Mouse (Mus musculus): ENCODE results near the gene Cops6. TPM values are rescaled to one million over a fixed set of nuclear protein-coding genes. Genes with fewer than 3 reads are reported as not detected.

The Cops6 gene
- 281 and 289 TPM in 2 replicates for polyA plus RNA-seq (2015; fragmentation: Nextera tagmentation; extraction: Ambion mirVana)

- ATAC-seq (ENCODE audit: insufficient read depth, low FRiP score), result peak; percentile 96
- peak within 1 kb of the TSS; percentile 74 for H3K4me3 ChIP-seq (replicated peaks; ENCODE audit: low read length)
- peak within 1 kb of the TSS; percentile 77 for H3K4me2 ChIP-seq (ENCODE audit: low read depth, low read length)
- peak within 1 kb of the TSS; percentile 26 for H3K27ac ChIP-seq (ENCODE audit: low read length)
- no peaks in the 10 kb centered on the region for H3K27me3 ChIP-seq (ENCODE audit: control insufficient read depth, insufficient read depth, low read length)
- no peaks in the 10 kb centered on the region for H3K9me3 ChIP-seq (replicated peaks; ENCODE audit: control insufficient read depth, low read length)
- peaks cover 11% of the 10 kb centered on the region; the same call in 1 of the 2 replicates for H3K4me1 ChIP-seq (ENCODE audit: control insufficient read depth, insufficient read depth, low read length)
- peaks cover 13% of the 10 kb centered on the region for H3K36me3 ChIP-seq (ENCODE audit: control insufficient read depth, insufficient read depth, low read length)
- WGBS, result under 1% methylated on average over 42 of the region's 42 CpGs
- H3K9ac ChIP-seq (ENCODE audit: low read length), result peak within 1 kb of the TSS; percentile 82
These were observed at the start of gene Cops6 for GRCm38 (mm10) chr5:138160842-138161665. Gene Cops6 (plus strand): TSS chr5:138161071.

GRCm38 (mm10) chr5:138116255-138117198 is 44.3 kb upstream of the Cops6 start, which contains the start of gene Zscan21:
Gene Zscan21 (plus strand): TSS chr5:138116903.
- peak within 1 kb of the TSS; percentile 73 for H3K4me2 ChIP-seq (ENCODE audit: low read depth, low read length)
- 6% methylated on average over 38 of the region's 38 CpGs for WGBS
- H3K9me3 ChIP-seq (replicated peaks; ENCODE audit: control insufficient read depth, low read length), result no peaks in the 10 kb centered on the region
- peaks cover 7% of the 10 kb centered on the region; the same call in 1 of the 2 replicates for H3K36me3 ChIP-seq (ENCODE audit: control insufficient read depth, insufficient read depth, low read length)
- H3K27me3 ChIP-seq (ENCODE audit: control insufficient read depth, insufficient read depth, low read length), result no peaks in the 10 kb centered on the region
- peak within 1 kb of the TSS; percentile 82 for H3K4me3 ChIP-seq (replicated peaks; ENCODE audit: low read length)
- H3K4me1 ChIP-seq (ENCODE audit: control insufficient read depth, insufficient read depth, low read length), result peaks cover 10% of the 10 kb centered on the region
- ATAC-seq (ENCODE audit: insufficient read depth, low FRiP score), result peak; percentile 96
- peak within 1 kb of the TSS; percentile 97 for H3K27ac ChIP-seq (ENCODE audit: low read length)
- H3K9ac ChIP-seq (ENCODE audit: low read length), result peak within 1 kb of the TSS; percentile 83

- WGBS, result 4% methylated on average over 16 of the region's 16 CpGs
- peaks cover 10% of the 10 kb centered on the region for H3K4me1 ChIP-seq (ENCODE audit: control insufficient read depth, insufficient read depth, low read length)
- ATAC-seq (ENCODE audit: insufficient read depth, low FRiP score), result peak; percentile 14; the same call in 1 of the 2 replicates
- H3K9me3 ChIP-seq (replicated peaks; ENCODE audit: control insufficient read depth, low read length), result no peaks in the 10 kb centered on the region
- H3K27me3 ChIP-seq (ENCODE audit: control insufficient read depth, insufficient read depth, low read length), result no peaks in the 10 kb centered on the region
- peak overlapping the region; percentile 82 for H3K4me3 ChIP-seq (replicated peaks; ENCODE audit: low read length)
- H3K36me3 ChIP-seq (ENCODE audit: control insufficient read depth, insufficient read depth, low read length), result peaks cover 7% of the 10 kb centered on the region; the same call in 1 of the 2 replicates
- H3K4me2 ChIP-seq (ENCODE audit: low read depth, low read length), result peak overlapping the region; percentile 73
- peak overlapping the region; percentile 97 for H3K27ac ChIP-seq (ENCODE audit: low read length)
- H3K9ac ChIP-seq (ENCODE audit: low read length), result peak overlapping the region; percentile 83
These were observed 43.5 kb upstream of the Cops6 start for GRCm38 (mm10) chr5:138117199-138118015.

- Histone ChIP-seq H3K27me3 (ENCODE audit: control insufficient read depth, insufficient read depth, low read length) (no peaks in the 10 kb centered on the region), H3K36me3 (ENCODE audit: control insufficient read depth, insufficient read depth, low read length) (peaks cover 7% of the 10 kb centered on the region; the same call in 1 of the 2 replicates), H3K9me3 (replicated peaks; ENCODE audit: control insufficient read depth, low read length) (no peaks in the 10 kb centered on the region), H3K27ac (ENCODE audit: low read length) (0 out of 2 replicates have a peak overlapping the region, but pooled peaks have one; percentile 97), H3K9ac (ENCODE audit: low read length) (peak overlapping the region; percentile 83), H3K4me3 (replicated peaks; ENCODE audit: low read length) (peak overlapping the region; percentile 82), H3K4me1 (ENCODE audit: control insufficient read depth, insufficient read depth, low read length) (peaks cover 10% of the 10 kb centered on the region), H3K4me2 (ENCODE audit: low read depth, low read length) (peak overlapping the region; percentile 73)
- no peak for ATAC-seq (ENCODE audit: insufficient read depth, low FRiP score)
- WGBS, result 61% methylated on average over 3 of the region's 3 CpGs
These were observed 42.8 kb upstream of the Cops6 start for GRCm38 (mm10) chr5:138118041-138118440.

GRCm38 (mm10) chr5:138132425-138133064 is 28.3 kb upstream of the Cops6 start:
- no peak for ATAC-seq (ENCODE audit: insufficient read depth, low FRiP score)
- no peak overlapping the region for H3K27ac ChIP-seq (ENCODE audit: low read length)
- H3K36me3 ChIP-seq (ENCODE audit: control insufficient read depth, insufficient read depth, low read length), result peaks cover 29% of the 10 kb centered on the region
- H3K27me3 ChIP-seq (ENCODE audit: control insufficient read depth, insufficient read depth, low read length), result no peaks in the 10 kb centered on the region
- H3K4me1 ChIP-seq (ENCODE audit: control insufficient read depth, insufficient read depth, low read length), result no peaks in the 10 kb centered on the region
- H3K9me3 ChIP-seq (replicated peaks; ENCODE audit: control insufficient read depth, low read length), result no peaks in the 10 kb centered on the region
- no peak overlapping the region for H3K9ac ChIP-seq (ENCODE audit: low read length)
- H3K4me3 ChIP-seq (replicated peaks; ENCODE audit: low read length), result no peak overlapping the region
- 90% methylated on average over 5 of the region's 5 CpGs for WGBS
- H3K4me2 ChIP-seq (ENCODE audit: low read depth, low read length), result no peak overlapping the region

GRCm38 (mm10) chr5:138137257-138137656 is 23.6 kb upstream of the Cops6 start:
- Histone ChIP-seq H3K4me3 (replicated peaks; ENCODE audit: low read length) (no peak overlapping the region), H3K27me3 (ENCODE audit: control insufficient read depth, insufficient read depth, low read length) (no peaks in the 10 kb centered on the region), H3K4me1 (ENCODE audit: control insufficient read depth, insufficient read depth, low read length) (no peaks in the 10 kb centered on the region), H3K9me3 (replicated peaks; ENCODE audit: control insufficient read depth, low read length) (no peaks in the 10 kb centered on the region), H3K36me3 (ENCODE audit: control insufficient read depth, insufficient read depth, low read length) (peaks cover 7% of the 10 kb centered on the region), H3K4me2 (ENCODE audit: low read depth, low read length) (no peak overlapping the region), H3K27ac (ENCODE audit: low read length) (no peak overlapping the region), H3K9ac (ENCODE audit: low read length) (no peak overlapping the region)
- WGBS, result 45% methylated on average over 4 of the region's 4 CpGs
- peak; percentile 28; the same call in 1 of the 2 replicates for ATAC-seq (ENCODE audit: insufficient read depth, low FRiP score)

GRCm38 (mm10) chr5:138137935-138138549 is 22.8 kb upstream of the Cops6 start:
- no peak overlapping the region for H3K4me2 ChIP-seq (ENCODE audit: low read depth, low read length)
- H3K9me3 ChIP-seq (replicated peaks; ENCODE audit: control insufficient read depth, low read length), result no peaks in the 10 kb centered on the region
- ATAC-seq (ENCODE audit: insufficient read depth, low FRiP score), result no peak
- no peak overlapping the region for H3K27ac ChIP-seq (ENCODE audit: low read length)
- whole genome bisulfite sequencing, result 56% methylated on average over 8 of the region's 8 CpGs
- no peaks in the 10 kb centered on the region for H3K27me3 ChIP-seq (ENCODE audit: control insufficient read depth, insufficient read depth, low read length)
- H3K9ac ChIP-seq (ENCODE audit: low read length), result no peak overlapping the region
- H3K4me1 ChIP-seq (ENCODE audit: control insufficient read depth, insufficient read depth, low read length), result no peaks in the 10 kb centered on the region
- no peak overlapping the region for H3K4me3 ChIP-seq (replicated peaks; ENCODE audit: low read length)
- H3K36me3 ChIP-seq (ENCODE audit: control insufficient read depth, insufficient read depth, low read length), result no peaks in the 10 kb centered on the region; the same call in 1 of the 2 replicates
